Mouse (Mus musculus) kidney, embryonic 15.5 days (tissue): ENCODE results near the gene Mdm2. TPM values are rescaled to one million over a fixed set of nuclear protein-coding genes. Genes with fewer than 3 reads are reported as not detected.
A peak's percentile ranks its signal among the peaks of the same experiment; 100 is the strongest.

ENCODE experiments used
- ATAC-seq: fragments of 200-750 bp; cut with Nextera tagmentation; replicated peaks from 2 replicates; pipeline ENCODE4 v1.8.0; 2017; ENCODE audit warnings: moderate TSS enrichment; ENCODE audit not compliant: low FRiP score
- H3K27ac ChIP-seq: fragments of 300-500 bp; sonication (generic); 2 replicates; pipeline ENCODE4 v1.5.1; 2015; ENCODE audit warnings: mild to moderate bottlenecking, inconsistent platforms
- H3K27me3 ChIP-seq: fragments of 300-500 bp; sonication (generic); 2 replicates; pipeline ENCODE4 v1.6.1; 2015; ENCODE audit warnings: inconsistent platforms
- H3K36me3 ChIP-seq: fragments of 300-500 bp; sonication (generic); 2 replicates; pipeline ENCODE4 v1.6.1; 2015; ENCODE audit warnings: inconsistent platforms
- H3K4me1 ChIP-seq: fragments of 300-500 bp; sonication (generic); 2 replicates; pipeline ENCODE4 v1.6.1; 2015; ENCODE audit warnings: inconsistent platforms
- H3K4me2 ChIP-seq: fragments of 300-500 bp; sonication (generic); 2 replicates; pipeline ENCODE4 v1.6.1; 2015; ENCODE audit warnings: moderate library complexity, mild to moderate bottlenecking, inconsistent platforms
- H3K4me3 ChIP-seq: fragments of 300-500 bp; sonication (generic); replicated peaks from 2 replicates; pipeline ENCODE4 v1.5.1; 2015; ENCODE audit warnings: mild to moderate bottlenecking, inconsistent platforms
- H3K9ac ChIP-seq: fragments of 300-500 bp; sonication (generic); 2 replicates; pipeline ENCODE4 v1.6.1; 2015; ENCODE audit warnings: mild to moderate bottlenecking, inconsistent platforms
- H3K9me3 ChIP-seq: fragments of 300-500 bp; sonication (generic); replicated peaks from 2 replicates; pipeline ENCODE4 v1.6.1; 2016; ENCODE audit warnings: inconsistent platforms
- WGBS: fragments of 180-500 bp; shearing (Covaris S2); methylation state at CpG from one replicate; pipeline ENCODE4 v1.1.7; 2015; ENCODE audit warnings: mixed read lengths; 5-methylcytosine and 5-hydroxymethylcytosine counted together
- polyA plus RNA-seq: library from polyadenylated mRNA; unstranded; fragments of >200 nt; fragmentation: Nextera tagmentation; extraction: Ambion mirVana; gene quantifications from 2 replicates; pipeline ENCODE4 v1.2.1, GENCODE M21; 2015

Gene Mdm2
- polyA plus RNA-seq, 1 experiment from 2014 or later, result 49.7 TPM

GRCm38 (mm10) chr10:117689297-117690100 is 21.1 kb downstream of the Mdm2 start:
- Histone ChIP-seq H3K36me3 (peaks cover 72% of the 10 kb centered on the region), H3K27ac (no peak overlapping the region), H3K9ac (no peak overlapping the region), H3K4me3 (no peak overlapping the region), H3K4me2 (no peak overlapping the region), H3K4me1 (no peaks in the 10 kb centered on the region), H3K27me3 (no peaks in the 10 kb centered on the region), H3K9me3 (no peaks in the 10 kb centered on the region)
- 93% methylated on average over 11 of the region's 11 CpGs for WGBS
- ATAC-seq, result no peak

DNA sequence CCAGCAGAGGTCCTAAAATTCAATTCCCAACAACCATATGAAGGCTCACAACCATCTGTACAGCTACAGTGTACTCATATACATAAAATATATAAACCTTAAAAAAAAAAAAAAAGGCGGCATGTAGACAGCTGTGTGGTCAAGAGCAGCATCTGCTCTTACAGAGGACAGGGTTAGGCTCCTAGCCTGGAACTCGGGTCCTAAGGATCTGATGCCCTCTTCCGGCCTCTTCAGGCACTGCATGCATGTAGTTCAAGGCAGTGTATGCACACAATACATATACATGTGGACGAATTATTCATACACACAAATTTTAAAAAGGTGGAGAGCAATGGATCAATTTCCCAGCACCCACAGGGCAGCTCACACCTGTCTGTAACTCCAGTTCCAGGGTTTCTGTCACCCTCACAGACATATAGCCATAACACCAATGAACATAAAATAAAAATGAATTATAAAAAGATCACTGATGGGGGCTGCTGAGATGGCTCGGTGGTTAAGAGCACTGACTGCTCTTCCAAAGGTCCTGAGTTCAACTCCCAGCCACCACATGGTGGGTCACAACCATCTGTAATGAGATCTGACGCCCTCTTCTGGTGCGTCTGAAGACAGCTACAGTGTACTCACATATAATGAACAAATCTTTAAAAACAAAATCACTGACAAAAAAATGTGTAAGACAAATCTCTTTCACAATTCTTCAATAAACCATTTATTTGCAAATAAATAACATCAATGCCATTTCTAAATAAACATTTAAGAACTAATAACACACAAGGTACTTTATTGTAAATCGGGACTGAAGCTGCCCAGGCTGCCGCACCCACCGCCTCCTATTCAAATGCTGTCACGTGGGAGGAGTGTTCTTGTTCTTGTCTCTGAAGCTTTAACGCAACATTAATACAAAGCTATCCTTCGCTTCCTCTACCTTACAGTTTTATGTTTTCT is 22.1 kb downstream of the Mdm2 start:
- Histone ChIP-seq H3K27me3 (no peaks in the 10 kb centered on the region), H3K9me3 (no peaks in the 10 kb centered on the region), H3K4me2 (no peak overlapping the region), H3K36me3 (peaks cover 64% of the 10 kb centered on the region), H3K4me1 (no peaks in the 10 kb centered on the region), H3K27ac (no peak overlapping the region), H3K9ac (no peak overlapping the region), H3K4me3 (no peak overlapping the region)
- 90% methylated on average over 13 of the region's 13 CpGs for WGBS
- peak; percentile 46; the same call in 1 of the 2 replicates for ATAC-seq

GRCm38 (mm10) chr10:117687577-117687976 is 23.0 kb downstream of the Mdm2 start:
- no peaks in the 10 kb centered on the region for H3K27me3 ChIP-seq
- H3K9me3 ChIP-seq, result no peaks in the 10 kb centered on the region
- H3K4me3 ChIP-seq, result no peak overlapping the region
- no peak overlapping the region for H3K9ac ChIP-seq
- H3K4me2 ChIP-seq, result no peak overlapping the region
- H3K4me1 ChIP-seq, result no peaks in the 10 kb centered on the region
- H3K36me3 ChIP-seq, result peaks cover 57% of the 10 kb centered on the region
- 89% methylated on average over 7 of the region's 7 CpGs for WGBS
- H3K27ac ChIP-seq, result no peak overlapping the region
- ATAC-seq, result no peak

DNA sequence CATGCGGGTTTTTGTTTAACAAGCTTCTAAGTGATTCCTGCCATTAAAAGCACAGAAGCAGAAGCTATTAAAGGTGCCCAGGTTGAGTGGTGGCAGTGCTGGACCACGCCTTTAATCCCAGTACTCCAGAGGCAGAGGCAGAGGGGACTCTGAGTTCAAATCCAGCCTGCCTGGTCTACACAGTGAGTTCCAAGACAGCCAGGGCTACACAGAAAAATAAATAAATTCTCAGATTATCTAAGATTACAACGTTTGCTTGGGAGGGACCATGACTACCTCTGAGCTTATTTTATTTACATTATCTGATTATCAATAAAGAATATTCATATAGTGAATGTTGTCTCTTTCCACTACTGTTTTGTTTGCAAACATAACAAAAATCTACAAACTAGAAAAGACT is 23.5 kb downstream of the Mdm2 start:
- 82% methylated on average over 3 of the region's 3 CpGs for WGBS
- no peak for ATAC-seq
- peaks cover 51% of the 10 kb centered on the region for H3K36me3 ChIP-seq

DNA sequence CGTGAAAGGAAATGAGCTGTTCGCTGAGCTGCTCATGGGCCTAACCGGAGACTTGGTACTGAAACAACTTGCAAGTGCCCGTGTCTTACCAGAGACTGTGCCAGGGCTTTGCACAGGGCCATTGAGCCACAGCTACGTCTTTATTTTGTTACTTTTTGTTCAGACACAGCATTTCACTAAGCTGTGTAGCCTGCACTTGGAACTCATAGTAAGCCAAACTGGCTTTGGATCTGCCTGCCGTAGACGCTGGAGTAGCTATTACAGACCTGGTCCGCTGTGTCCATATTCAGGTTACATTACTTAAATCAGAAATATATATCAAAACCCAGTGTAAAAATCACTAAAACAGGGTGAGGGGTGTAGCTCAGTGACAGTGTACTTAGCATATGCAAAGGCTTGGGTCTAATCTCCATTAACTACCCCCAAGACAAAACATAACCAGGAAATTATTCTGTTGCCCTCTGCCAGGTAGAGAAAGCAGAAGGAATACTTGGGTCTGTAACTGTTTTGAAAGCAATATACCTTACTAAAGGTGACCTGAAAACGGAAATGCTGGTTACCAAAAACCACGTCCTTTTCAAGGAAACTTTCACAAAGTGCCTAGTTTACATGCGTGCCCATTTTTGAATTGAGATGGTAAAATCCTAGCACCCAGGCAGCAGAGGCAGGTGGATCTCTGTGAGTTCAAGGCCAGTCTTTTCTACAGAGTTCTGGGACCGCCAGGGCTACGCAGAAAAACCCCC is 24.5 kb downstream of the Mdm2 start:
- no peaks in the 10 kb centered on the region for H3K27me3 ChIP-seq
- H3K36me3 ChIP-seq, result peaks cover 42% of the 10 kb centered on the region
- no peak overlapping the region for H3K4me3 ChIP-seq
- no peak overlapping the region for H3K4me2 ChIP-seq
- no peaks in the 10 kb centered on the region for H3K9me3 ChIP-seq
- H3K9ac ChIP-seq, result no peak overlapping the region
- ATAC-seq, result no peak
- no peak overlapping the region for H3K27ac ChIP-seq
- 93% methylated on average over 13 of the region's 13 CpGs for WGBS
- H3K4me1 ChIP-seq, result no peaks in the 10 kb centered on the region

More for the DNA sequence above, 23.5 kb downstream of the Mdm2 start:
- Histone ChIP-seq H3K9me3 (no peaks in the 10 kb centered on the region), H3K9ac (no peak overlapping the region), H3K27me3 (no peaks in the 10 kb centered on the region), H3K4me3 (no peak overlapping the region), H3K27ac (no peak overlapping the region), H3K4me2 (no peak overlapping the region), H3K4me1 (no peaks in the 10 kb centered on the region)

DNA sequence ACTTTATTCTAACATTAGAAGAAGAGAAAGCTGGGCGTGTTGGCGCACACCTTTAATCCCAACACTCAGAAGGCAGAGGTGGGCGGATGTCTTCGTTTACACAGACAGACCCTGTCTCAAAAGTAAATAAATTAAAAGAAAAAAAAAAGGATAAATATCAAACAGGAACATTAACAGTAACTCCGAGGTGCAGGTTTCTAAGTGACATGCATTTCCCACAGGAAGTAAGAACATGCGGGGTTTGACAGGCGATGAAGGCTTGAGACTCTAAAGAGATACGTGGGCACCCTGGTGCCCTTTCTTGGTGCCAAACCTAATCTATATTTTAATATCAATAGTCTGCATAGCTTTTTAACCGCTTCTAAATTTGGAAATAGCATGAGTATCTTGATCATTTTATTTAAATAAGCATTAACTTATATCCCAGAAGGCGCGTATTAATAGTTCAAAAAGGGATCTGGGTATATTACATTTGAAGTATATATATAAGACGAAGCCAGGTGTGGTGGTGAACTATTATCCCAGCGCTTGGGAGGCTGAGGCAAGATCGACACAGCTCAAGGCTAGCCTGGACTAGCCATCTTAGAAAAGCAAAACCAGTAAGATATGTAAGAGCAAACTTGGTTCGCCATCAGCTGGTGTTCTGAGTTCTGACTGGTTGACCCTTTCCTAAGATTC is 25.2 kb downstream of the Mdm2 start:
- H3K9ac ChIP-seq, result no peak overlapping the region
- no peak overlapping the region for H3K4me2 ChIP-seq
- H3K9me3 ChIP-seq, result no peaks in the 10 kb centered on the region
- H3K4me3 ChIP-seq, result no peak overlapping the region
- H3K27ac ChIP-seq, result no peak overlapping the region
- no peaks in the 10 kb centered on the region for H3K27me3 ChIP-seq
- no peak for ATAC-seq
- 89% methylated on average over 15 of the region's 15 CpGs for WGBS
- H3K4me1 ChIP-seq, result no peaks in the 10 kb centered on the region
- peaks cover 35% of the 10 kb centered on the region for H3K36me3 ChIP-seq

- H3K27me3 ChIP-seq, result no peaks in the 10 kb centered on the region
- H3K4me2 ChIP-seq, result no peak overlapping the region
- no peak overlapping the region for H3K9ac ChIP-seq
- H3K4me3 ChIP-seq, result no peak overlapping the region
- peaks cover 29% of the 10 kb centered on the region for H3K36me3 ChIP-seq
- H3K9me3 ChIP-seq, result no peaks in the 10 kb centered on the region
- no peaks in the 10 kb centered on the region for H3K4me1 ChIP-seq
- no peak for ATAC-seq
- H3K27ac ChIP-seq, result no peak overlapping the region
- WGBS, result 87% methylated on average over 19 of the region's 19 CpGs
Observed at GRCm38 (mm10) chr10:117684298-117685170, 26.0 kb downstream of the Mdm2 start.

- H3K9me3 ChIP-seq, result no peaks in the 10 kb centered on the region
- H3K4me3 ChIP-seq, result no peak overlapping the region
- H3K4me2 ChIP-seq, result no peak overlapping the region
- no peaks in the 10 kb centered on the region for H3K27me3 ChIP-seq
- H3K4me1 ChIP-seq, result no peaks in the 10 kb centered on the region
- ATAC-seq, result no peak
- no peak overlapping the region for H3K9ac ChIP-seq
- 87% methylated on average over 9 of the region's 9 CpGs for WGBS
- peaks cover 20% of the 10 kb centered on the region for H3K36me3 ChIP-seq
- H3K27ac ChIP-seq, result no peak overlapping the region
Observed at GRCm38 (mm10) chr10:117683734-117684037, 26.9 kb downstream of the Mdm2 start.

DNA sequence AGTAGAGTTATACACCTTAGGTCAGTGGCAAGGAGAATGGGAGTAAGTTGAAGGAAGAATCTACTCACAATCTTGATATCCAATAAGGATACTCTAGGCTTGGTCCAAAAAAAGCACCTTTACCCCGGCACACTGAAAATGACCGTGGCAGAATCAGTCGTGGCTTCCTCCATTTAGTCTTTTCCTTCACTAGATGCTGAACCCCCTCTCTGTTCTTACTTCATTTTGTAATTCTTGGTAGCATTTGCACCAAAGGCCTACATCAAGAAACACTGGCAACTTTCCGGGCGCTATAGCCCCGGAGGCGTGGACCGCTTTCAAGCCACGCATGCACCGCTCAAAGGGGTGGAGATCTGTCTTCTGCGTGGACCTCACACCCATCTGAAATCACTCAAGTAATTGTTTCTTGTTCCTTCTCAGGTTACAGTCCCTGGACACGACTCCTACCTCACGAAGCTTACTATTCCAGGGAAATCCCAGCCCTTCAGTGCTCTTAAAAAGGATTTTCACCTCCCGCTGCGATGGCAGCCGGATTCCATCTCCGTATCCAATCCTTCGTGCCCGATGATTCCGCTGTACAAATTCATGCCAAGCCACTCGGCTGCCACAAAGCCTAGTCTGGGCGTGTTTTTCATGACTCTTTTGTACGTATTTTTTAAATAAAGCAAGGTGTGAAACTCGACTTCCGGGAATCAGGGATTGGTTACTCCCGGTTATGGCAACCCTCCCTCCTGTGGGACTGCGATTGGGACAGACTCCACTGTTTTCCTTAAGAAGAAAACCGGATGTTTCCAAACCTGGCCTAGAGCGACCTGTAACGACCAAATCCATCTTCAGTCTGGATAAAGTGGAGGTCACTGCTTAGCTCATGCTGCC is 27.5 kb downstream of the Mdm2 start:
- no peak for ATAC-seq
- no peak overlapping the region for H3K4me3 ChIP-seq
- no peak overlapping the region for H3K9ac ChIP-seq
- H3K27me3 ChIP-seq, result no peaks in the 10 kb centered on the region
- H3K36me3 ChIP-seq, result peaks cover 14% of the 10 kb centered on the region
- 82% methylated on average over 30 of the region's 30 CpGs for WGBS
- no peaks in the 10 kb centered on the region for H3K4me1 ChIP-seq
- H3K27ac ChIP-seq, result no peak overlapping the region
- no peaks in the 10 kb centered on the region for H3K9me3 ChIP-seq
- H3K4me2 ChIP-seq, result no peak overlapping the region
